Mouse (Mus musculus): ENCODE data around the gene Zbtb16. TPM values are rescaled to one million over a fixed set of nuclear protein-coding genes. Genes with fewer than 3 reads are reported as not detected.

Gene Zbtb16
- polyA plus RNA-seq, 1 experiment from 2014 or later, result 1.9 TPM

GRCm38 (mm10) chr9:48798044-48798443 lies 38.0 kb downstream of the Zbtb16 start:
- H3K36me3 ChIP-seq (ENCODE audit: control insufficient read depth, insufficient read depth, low read length), result no peaks in the 10 kb centered on the region
- 80% methylated on average over 6 of the region's 6 CpGs for WGBS
- ATAC-seq, result no peak
- H3K9me3 ChIP-seq (ENCODE audit: control insufficient read depth, low read length), result no peaks in the 10 kb centered on the region
- no peak overlapping the region for H3K9ac ChIP-seq (ENCODE audit: low read depth, low read length)
- H3K4me1 ChIP-seq (ENCODE audit: control insufficient read depth, insufficient read depth, low read length), result peaks cover 4% of the 10 kb centered on the region; the same call in 1 of the 2 replicates
- no peak overlapping the region for H3K4me2 ChIP-seq (ENCODE audit: low read depth, low read length)
- no peaks in the 10 kb centered on the region for H3K27me3 ChIP-seq (replicated peaks; ENCODE audit: control insufficient read depth, insufficient read depth, low read length)
- no peak overlapping the region for H3K4me3 ChIP-seq (ENCODE audit: low read length)
- H3K27ac ChIP-seq (ENCODE audit: low read length), result no peak overlapping the region

- Histone ChIP-seq H3K27ac (ENCODE audit: low read length) (no peak overlapping the region), H3K4me3 (ENCODE audit: low read length) (no peak overlapping the region), H3K4me2 (ENCODE audit: low read depth, low read length) (no peak overlapping the region), H3K36me3 (ENCODE audit: control insufficient read depth, insufficient read depth, low read length) (no peaks in the 10 kb centered on the region), H3K27me3 (replicated peaks; ENCODE audit: control insufficient read depth, insufficient read depth, low read length) (no peaks in the 10 kb centered on the region), H3K9me3 (ENCODE audit: control insufficient read depth, low read length) (no peaks in the 10 kb centered on the region), H3K9ac (ENCODE audit: low read depth, low read length) (no peak overlapping the region), H3K4me1 (ENCODE audit: control insufficient read depth, insufficient read depth, low read length) (peaks cover 4% of the 10 kb centered on the region; the same call in 1 of the 2 replicates)
- no peak for ATAC-seq
- 44% methylated on average over 10 of the region's 11 CpGs for WGBS
Measured at GRCm38 (mm10) chr9:48796267-48796822, 39.7 kb downstream of the Zbtb16 start.

GRCm38 (mm10) chr9:48795740-48796139 lies 40.3 kb downstream of the Zbtb16 start:
- Histone ChIP-seq H3K36me3 (ENCODE audit: control insufficient read depth, insufficient read depth, low read length) (no peaks in the 10 kb centered on the region), H3K4me1 (ENCODE audit: control insufficient read depth, insufficient read depth, low read length) (peaks cover under 1% of the 10 kb centered on the region; the same call in 1 of the 2 replicates), H3K27me3 (replicated peaks; ENCODE audit: control insufficient read depth, insufficient read depth, low read length) (no peaks in the 10 kb centered on the region), H3K9ac (ENCODE audit: low read depth, low read length) (no peak overlapping the region), H3K4me3 (ENCODE audit: low read length) (no peak overlapping the region), H3K27ac (ENCODE audit: low read length) (no peak overlapping the region), H3K9me3 (ENCODE audit: control insufficient read depth, low read length) (no peaks in the 10 kb centered on the region), H3K4me2 (ENCODE audit: low read depth, low read length) (no peak overlapping the region)
- no peak for ATAC-seq
- 52% methylated on average over 10 of the region's 10 CpGs for WGBS

GRCm38 (mm10) chr9:48795095-48795494 lies 40.9 kb downstream of the Zbtb16 start:
- Histone ChIP-seq H3K27ac (ENCODE audit: low read length) (no peak overlapping the region), H3K9ac (ENCODE audit: low read depth, low read length) (no peak overlapping the region), H3K27me3 (replicated peaks; ENCODE audit: control insufficient read depth, insufficient read depth, low read length) (no peaks in the 10 kb centered on the region), H3K36me3 (ENCODE audit: control insufficient read depth, insufficient read depth, low read length) (no peaks in the 10 kb centered on the region), H3K4me2 (ENCODE audit: low read depth, low read length) (no peak overlapping the region), H3K4me3 (ENCODE audit: low read length) (no peak overlapping the region), H3K9me3 (ENCODE audit: control insufficient read depth, low read length) (no peaks in the 10 kb centered on the region), H3K4me1 (ENCODE audit: control insufficient read depth, insufficient read depth, low read length) (no peaks in the 10 kb centered on the region)
- ATAC-seq, result no peak
- 24% methylated on average over 8 of the region's 8 CpGs for WGBS

- H3K4me1 ChIP-seq (ENCODE audit: control insufficient read depth, insufficient read depth, low read length), result no peaks in the 10 kb centered on the region
- H3K9ac ChIP-seq (ENCODE audit: low read depth, low read length), result no peak overlapping the region
- H3K27ac ChIP-seq (ENCODE audit: low read length), result no peak overlapping the region
- no peak for ATAC-seq
- H3K9me3 ChIP-seq (ENCODE audit: control insufficient read depth, low read length), result no peaks in the 10 kb centered on the region
- H3K4me2 ChIP-seq (ENCODE audit: low read depth, low read length), result no peak overlapping the region
- WGBS, result 62% methylated on average over 2 of the region's 2 CpGs
- no peaks in the 10 kb centered on the region for H3K27me3 ChIP-seq (replicated peaks; ENCODE audit: control insufficient read depth, insufficient read depth, low read length)
- no peaks in the 10 kb centered on the region for H3K36me3 ChIP-seq (ENCODE audit: control insufficient read depth, insufficient read depth, low read length)
- no peak overlapping the region for H3K4me3 ChIP-seq (ENCODE audit: low read length)
Measured at GRCm38 (mm10) chr9:48794463-48794862, 41.6 kb downstream of the Zbtb16 start.

GRCm38 (mm10) chr9:48793638-48794188 lies 42.3 kb downstream of the Zbtb16 start:
- Histone ChIP-seq H3K9ac (ENCODE audit: low read depth, low read length) (no peak overlapping the region), H3K27ac (ENCODE audit: low read length) (no peak overlapping the region), H3K9me3 (ENCODE audit: control insufficient read depth, low read length) (no peaks in the 10 kb centered on the region), H3K27me3 (replicated peaks; ENCODE audit: control insufficient read depth, insufficient read depth, low read length) (no peaks in the 10 kb centered on the region), H3K4me3 (ENCODE audit: low read length) (no peak overlapping the region), H3K4me2 (ENCODE audit: low read depth, low read length) (no peak overlapping the region), H3K4me1 (ENCODE audit: control insufficient read depth, insufficient read depth, low read length) (no peaks in the 10 kb centered on the region), H3K36me3 (ENCODE audit: control insufficient read depth, insufficient read depth, low read length) (no peaks in the 10 kb centered on the region)
- 52% methylated on average over 4 of the region's 4 CpGs for whole genome bisulfite sequencing
- no peak for ATAC-seq

GRCm38 (mm10) chr9:48790575-48790974 lies 45.4 kb downstream of the Zbtb16 start:
- Histone ChIP-seq H3K9ac (ENCODE audit: low read depth, low read length) (no peak overlapping the region), H3K4me1 (ENCODE audit: control insufficient read depth, insufficient read depth, low read length) (peaks cover 3% of the 10 kb centered on the region; the same call in 1 of the 2 replicates), H3K4me2 (ENCODE audit: low read depth, low read length) (no peak overlapping the region), H3K36me3 (ENCODE audit: control insufficient read depth, insufficient read depth, low read length) (no peaks in the 10 kb centered on the region), H3K27ac (ENCODE audit: low read length) (no peak overlapping the region), H3K27me3 (replicated peaks; ENCODE audit: control insufficient read depth, insufficient read depth, low read length) (no peaks in the 10 kb centered on the region), H3K4me3 (ENCODE audit: low read length) (no peak overlapping the region), H3K9me3 (ENCODE audit: control insufficient read depth, low read length) (no peaks in the 10 kb centered on the region)
- no peak for ATAC-seq
- WGBS, result 82% methylated on average over 10 of the region's 10 CpGs

- H3K4me2 ChIP-seq (ENCODE audit: low read depth, low read length), result no peak overlapping the region
- no peak overlapping the region for H3K27ac ChIP-seq (ENCODE audit: low read length)
- H3K4me3 ChIP-seq (ENCODE audit: low read length), result no peak overlapping the region
- WGBS, result 65% methylated on average over 9 of the region's 9 CpGs
- no peaks in the 10 kb centered on the region; the same call in 1 of the 2 replicates for H3K27me3 ChIP-seq (replicated peaks; ENCODE audit: control insufficient read depth, insufficient read depth, low read length)
- H3K9ac ChIP-seq (ENCODE audit: low read depth, low read length), result no peak overlapping the region
- ATAC-seq, result no peak
- H3K4me1 ChIP-seq (ENCODE audit: control insufficient read depth, insufficient read depth, low read length), result peaks cover 3% of the 10 kb centered on the region; the same call in 1 of the 2 replicates
- H3K9me3 ChIP-seq (ENCODE audit: control insufficient read depth, low read length), result no peaks in the 10 kb centered on the region
- H3K36me3 ChIP-seq (ENCODE audit: control insufficient read depth, insufficient read depth, low read length), result no peaks in the 10 kb centered on the region
Measured at GRCm38 (mm10) chr9:48787906-48788410, 48.1 kb downstream of the Zbtb16 start.

- no peak for ATAC-seq
- Histone ChIP-seq H3K4me2 (ENCODE audit: low read depth, low read length) (no peak overlapping the region), H3K27me3 (replicated peaks; ENCODE audit: control insufficient read depth, insufficient read depth, low read length) (no peaks in the 10 kb centered on the region; the same call in 1 of the 2 replicates), H3K4me3 (ENCODE audit: low read length) (no peak overlapping the region), H3K4me1 (ENCODE audit: control insufficient read depth, insufficient read depth, low read length) (peaks cover 3% of the 10 kb centered on the region; the same call in 1 of the 2 replicates), H3K27ac (ENCODE audit: low read length) (no peak overlapping the region), H3K9me3 (ENCODE audit: control insufficient read depth, low read length) (no peaks in the 10 kb centered on the region), H3K9ac (ENCODE audit: low read depth, low read length) (no peak overlapping the region), H3K36me3 (ENCODE audit: control insufficient read depth, insufficient read depth, low read length) (no peaks in the 10 kb centered on the region)
- 57% methylated on average over 1 of the region's 1 CpGs for WGBS
Measured at GRCm38 (mm10) chr9:48787321-48787720, 48.7 kb downstream of the Zbtb16 start.
